Mouse (Mus musculus) MN1 (cell line): ENCODE measurements around the gene Btbd35f15.
"Not testable (repeated sequence)": the region's sequence is repeated elsewhere in the genome, so short reads cannot be mapped to it uniquely, and the experiment has no call there.

ENCODE experiments used
- DNase-seq: peaks from one replicate; pipeline ENCODE4 v3.0.0-alpha.2; 2016; ENCODE audit warnings: low spot score

The Btbd35f15 gene

GRCm38 (mm10) chrX:33577214-33577613 is at the start of gene Btbd35f15:
TSS of gene Btbd35f15 (minus strand) at chrX:33577314.
- not testable (repeated sequence) for DNase-seq
